Mouse (Mus musculus) C2C12 (cell line): Measurements from ENCODE around the gene Acvr1. TPM values are rescaled to one million over a fixed set of nuclear protein-coding genes. Genes with fewer than 3 reads are reported as not detected.

ENCODE experiments used
- H3K27me3 ChIP-seq: one replicate; pipeline ENCODE4 v1.6.1; 2011; ENCODE audit not compliant: control insufficient read depth, insufficient read depth, insufficient read length
- H3K36me3 ChIP-seq: one replicate; pipeline ENCODE4 v1.6.1; 2011; ENCODE audit not compliant: control insufficient read depth, insufficient read depth
- H3K4me3 ChIP-seq: one replicate; pipeline ENCODE4 v1.5.1; 2011; ENCODE audit warnings: mild to moderate bottlenecking, control low read depth; ENCODE audit not compliant: poor library complexity, insufficient read depth, severe bottlenecking
- H3K79me2 ChIP-seq: one replicate; pipeline ENCODE4 v1.6.1; 2011; ENCODE audit not compliant: control insufficient read depth, insufficient read depth
- H3K79me3 ChIP-seq: one replicate; pipeline ENCODE4 v1.6.1; 2011; ENCODE audit warnings: low read depth, control low read depth
- H3ac ChIP-seq: one replicate; pipeline ENCODE3; 2011; ENCODE audit warnings: low read depth; ENCODE audit not compliant: control insufficient read depth, insufficient read length
- CEBPB ChIP-seq: IDR thresholded peaks from one replicate; pipeline ENCODE4 v1.6.1; 2011; ENCODE audit warnings: low read depth, mild to moderate bottlenecking, control low read depth, moderate library complexity
- CTCF ChIP-seq: IDR thresholded peaks from one replicate; pipeline ENCODE4 v1.5.1; 2011; ENCODE audit not compliant: control insufficient read depth, insufficient read depth, insufficient read length
- FOSL1 ChIP-seq: IDR thresholded peaks from one replicate; pipeline ENCODE4 v1.8.0; 2011; ENCODE audit warnings: mild to moderate bottlenecking, low read length; ENCODE audit not compliant: poor library complexity, insufficient read depth, severe bottlenecking
- MAX ChIP-seq: IDR thresholded peaks from one replicate; pipeline ENCODE4 v1.6.1; 2011; ENCODE audit warnings: mild to moderate bottlenecking, control low read depth
- MYOD1 ChIP-seq: IDR thresholded peaks from one replicate; pipeline ENCODE4 v1.6.1; 2011; ENCODE audit warnings: low read depth; ENCODE audit not compliant: control insufficient read depth, insufficient read length
- MYOG ChIP-seq: IDR thresholded peaks from one replicate; pipeline ENCODE4 v1.6.1; 2011; ENCODE audit not compliant: control insufficient read depth, insufficient read length; ENCODE audit errors: extremely low read depth
- USF1 ChIP-seq: IDR thresholded peaks from one replicate; pipeline ENCODE4 v1.6.1; 2011; ENCODE audit warnings: low read depth, mild to moderate bottlenecking, control low read depth, moderate library complexity
- polyA plus RNA-seq: library from polyadenylated mRNA; unstranded; fragments of >200 nt; fragmentation: generic; extraction: Trizol; gene quantifications from one replicate; pipeline ENCODE4 v1.2.1, GENCODE M21; 2012; ENCODE audit warnings: missing spikeins

Gene Acvr1
- polyA plus RNA-seq, 1 experiment, result 37.2 TPM

DNA sequence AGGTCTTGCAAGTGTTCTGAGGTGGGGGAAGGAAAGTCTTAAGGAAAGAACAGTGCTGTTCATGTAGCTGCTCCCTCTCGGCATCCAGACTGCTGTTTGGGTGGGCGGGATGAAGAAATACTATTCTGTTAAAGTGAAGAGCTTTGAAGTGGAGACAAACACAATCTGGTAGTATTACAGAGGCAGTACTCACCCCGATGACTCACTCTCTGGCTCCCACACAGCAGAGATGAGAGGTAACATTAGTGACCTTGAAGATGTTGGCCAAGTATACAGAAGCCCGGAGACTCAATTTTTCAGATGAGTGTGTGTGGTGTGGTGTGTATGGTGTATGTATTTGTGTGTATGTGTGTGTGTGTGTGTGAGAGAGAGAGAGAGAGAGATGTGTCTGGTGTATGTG is 22.7 kb upstream of the Acvr1 start:
- Histone ChIP-seq H3K79me2 (no peaks in the 10 kb centered on the region), H3ac (peak overlapping the region; percentile 18), H3K79me3 (no peaks in the 10 kb centered on the region), H3K4me3 (no peak overlapping the region), H3K27me3 (no peaks in the 10 kb centered on the region), H3K36me3 (no peaks in the 10 kb centered on the region)
- TF ChIP-seq CEBPB, result peak; percentile 59
- no peak for TF ChIP-seq CTCF
- peak; percentile 51 for TF ChIP-seq FOSL1
- no peak for TF ChIP-seq MAX
- no peak for TF ChIP-seq MYOD1
- no peak for TF ChIP-seq MYOG
- no peak for TF ChIP-seq USF1

GRCm38 (mm10) chr2:58586311-58586710 is 19.4 kb upstream of the Acvr1 start:
- H3ac ChIP-seq, result no peak overlapping the region
- no peak overlapping the region for H3K4me3 ChIP-seq
- no peaks in the 10 kb centered on the region for H3K79me2 ChIP-seq
- no peaks in the 10 kb centered on the region for H3K36me3 ChIP-seq
- H3K27me3 ChIP-seq, result no peaks in the 10 kb centered on the region
- H3K79me3 ChIP-seq, result no peaks in the 10 kb centered on the region
- TF ChIP-seq MYOD1 (peak; percentile 82), CEBPB (no peak)

- H3K79me2 ChIP-seq, result peaks cover 7% of the 10 kb centered on the region
- TF ChIP-seq USF1 (no peak), MAX (no peak), MYOG (no peak), CTCF (no peak), MYOD1 (no peak), FOSL1 (no peak), CEBPB (no peak)
- no peak overlapping the region for H3ac ChIP-seq
- no peaks in the 10 kb centered on the region for H3K36me3 ChIP-seq
- no peaks in the 10 kb centered on the region for H3K27me3 ChIP-seq
- H3K79me3 ChIP-seq, result peaks cover 2% of the 10 kb centered on the region
- H3K4me3 ChIP-seq, result no peak overlapping the region
Measured at GRCm38 (mm10) chr2:58574167-58574566, 7.2 kb upstream of the Acvr1 start.

DNA sequence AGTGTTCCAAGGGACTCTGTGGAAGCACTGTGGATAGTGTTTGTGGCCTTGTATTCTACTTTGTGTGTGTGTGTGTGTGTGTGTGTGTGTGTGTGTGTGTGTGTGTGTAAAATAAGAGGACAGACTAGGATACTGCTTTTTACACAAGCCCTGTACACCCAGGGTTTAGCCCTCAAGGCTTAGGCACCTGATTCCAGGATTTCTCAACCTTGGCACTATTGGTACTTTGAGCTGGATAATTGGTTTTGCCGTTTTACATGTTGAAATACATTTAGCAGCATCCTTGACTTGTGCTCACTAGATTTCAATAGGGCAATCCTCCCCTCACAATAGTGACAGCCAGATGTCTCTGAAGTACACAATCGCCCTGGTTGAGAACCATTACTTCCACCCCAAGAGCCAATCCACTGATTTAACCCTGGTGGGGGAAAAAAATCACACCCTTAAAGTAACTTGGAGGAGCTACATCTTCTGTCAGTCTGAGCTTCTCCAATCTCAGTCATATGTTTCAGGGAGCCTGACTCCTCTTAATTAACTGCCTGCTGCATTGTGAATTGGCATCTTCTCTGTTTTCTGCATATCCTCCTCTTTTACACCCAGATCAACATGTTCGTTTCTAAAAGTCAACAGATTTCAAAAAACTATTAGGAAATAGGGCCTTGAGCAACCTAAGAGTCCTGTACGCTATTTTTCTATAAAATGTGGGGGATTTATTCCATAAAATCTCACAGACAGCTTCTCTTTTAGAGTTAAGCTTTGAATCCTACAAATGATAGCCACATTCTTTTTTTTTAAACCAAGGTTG is 2.1 kb upstream of the Acvr1 start:
- H3K27me3 ChIP-seq, result no peaks in the 10 kb centered on the region
- no peak overlapping the region for H3ac ChIP-seq
- H3K79me3 ChIP-seq, result peaks cover 33% of the 10 kb centered on the region
- H3K4me3 ChIP-seq, result no peak overlapping the region
- H3K36me3 ChIP-seq, result no peaks in the 10 kb centered on the region
- no peak for TF ChIP-seq CTCF
- TF ChIP-seq MYOD1, result no peak
- TF ChIP-seq FOSL1, result no peak
- TF ChIP-seq MAX, result no peak
- TF ChIP-seq USF1, result no peak
- TF ChIP-seq CEBPB, result no peak
- no peak for TF ChIP-seq MYOG
- peaks cover 52% of the 10 kb centered on the region for H3K79me2 ChIP-seq

DNA sequence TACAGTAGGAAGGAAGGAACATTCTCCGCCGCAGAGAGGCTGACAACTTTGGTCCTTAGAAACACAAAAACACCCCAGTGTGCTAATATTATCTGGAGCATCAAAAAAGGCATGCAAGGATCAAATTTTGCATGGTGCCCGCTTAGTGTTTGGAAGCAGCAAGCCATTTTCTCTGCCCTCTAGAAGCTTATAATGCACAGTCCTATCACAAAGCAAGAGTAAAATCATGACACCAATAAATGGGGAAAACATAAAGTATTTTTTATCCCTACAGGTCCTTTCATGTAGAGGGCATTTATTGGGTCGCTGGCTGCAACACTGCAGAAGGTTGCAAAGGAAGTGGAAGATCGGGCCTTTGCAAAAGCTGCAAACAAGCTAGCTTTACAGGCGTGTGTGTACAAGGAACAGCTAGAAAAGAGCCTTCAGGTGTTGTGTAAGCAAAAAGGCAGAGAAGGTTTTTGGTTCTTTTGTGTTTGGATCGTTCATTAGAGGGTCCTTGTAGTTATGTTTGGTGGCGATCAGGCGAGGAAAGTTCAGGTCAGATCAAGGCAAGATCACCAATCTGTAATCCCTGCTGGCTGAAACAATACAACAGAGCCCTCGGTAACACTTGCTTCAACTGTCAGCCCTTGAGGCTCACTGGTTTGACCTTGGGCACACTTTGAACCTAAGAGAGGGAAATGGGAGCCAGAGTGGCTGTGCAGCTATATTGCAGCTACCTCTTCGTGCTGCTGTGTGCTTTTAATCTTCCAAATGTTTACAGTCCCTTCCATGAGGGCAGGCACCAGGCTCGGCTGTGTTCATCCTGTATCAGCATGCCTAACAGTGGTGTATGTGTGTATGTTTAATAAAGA is 1.1 kb upstream of the Acvr1 start:
- Histone ChIP-seq H3ac (peak overlapping the region; percentile 0), H3K79me3 (peaks cover 42% of the 10 kb centered on the region), H3K4me3 (peak overlapping the region; percentile 81), H3K79me2 (peaks cover 61% of the 10 kb centered on the region), H3K27me3 (no peaks in the 10 kb centered on the region), H3K36me3 (no peaks in the 10 kb centered on the region)
- TF ChIP-seq MYOD1 (no peak), USF1 (no peak), MAX (no peak), FOSL1 (no peak), CTCF (no peak), MYOG (no peak), CEBPB (no peak)
